Mouse (Mus musculus) midbrain, embryonic 13.5 days (tissue): ENCODE measurements around the gene Plekhh1. TPM values are rescaled to one million over a fixed set of nuclear protein-coding genes. Genes with fewer than 3 reads are reported as not detected.
A peak's percentile ranks its signal among the peaks of the same experiment; 100 is the strongest.
"Not testable (repeated sequence)": the region's sequence is repeated elsewhere in the genome, so short reads cannot be mapped to it uniquely, and the experiment has no call there.

Experiments used
- ATAC-seq: fragments of 200-750 bp; cut with Nextera tagmentation; 2 replicates; pipeline ENCODE4 v1.8.0; 2017; ENCODE audit warnings: mild to moderate bottlenecking, moderate TSS enrichment, moderate library complexity
- H3K27ac ChIP-seq: fragments of 300-500 bp; sonication (generic); 2 replicates; pipeline ENCODE4 v1.5.1; 2015; ENCODE audit warnings: inconsistent platforms, mild to moderate bottlenecking, moderate library complexity
- H3K27me3 ChIP-seq: fragments of 300-500 bp; sonication (generic); 2 replicates; pipeline ENCODE4 v1.6.1; 2015; ENCODE audit warnings: mild to moderate bottlenecking, inconsistent platforms
- H3K36me3 ChIP-seq: fragments of 300-500 bp; sonication (generic); 2 replicates; pipeline ENCODE4 v1.6.1; 2015; ENCODE audit warnings: mild to moderate bottlenecking, inconsistent platforms
- H3K4me1 ChIP-seq: fragments of 300-500 bp; sonication (generic); replicated peaks from 2 replicates; pipeline ENCODE4 v1.6.1; 2015; ENCODE audit warnings: inconsistent platforms
- H3K4me2 ChIP-seq: fragments of 300-500 bp; sonication (generic); replicated peaks from 2 replicates; pipeline ENCODE4 v1.6.1; 2015; ENCODE audit warnings: moderate library complexity, mild to moderate bottlenecking, inconsistent platforms
- H3K4me3 ChIP-seq: fragments of 300-500 bp; sonication (generic); replicated peaks from 2 replicates; pipeline ENCODE4 v1.5.1; 2015; ENCODE audit warnings: mild to moderate bottlenecking, inconsistent platforms
- H3K9ac ChIP-seq: fragments of 300-500 bp; sonication (generic); replicated peaks from 2 replicates; pipeline ENCODE4 v1.6.1; 2015; ENCODE audit warnings: mild to moderate bottlenecking, inconsistent platforms
- H3K9me3 ChIP-seq: fragments of 300-500 bp; sonication (generic); 2 replicates; pipeline ENCODE4 v1.6.1; 2016; ENCODE audit warnings: mild to moderate bottlenecking, inconsistent platforms
- WGBS: fragments of 180-500 bp; shearing (Covaris S2); methylation state at CpG from one replicate; pipeline ENCODE4 v1.1.7; 2015; 5-methylcytosine and 5-hydroxymethylcytosine counted together
- polyA plus RNA-seq: library from polyadenylated mRNA; unstranded; fragments of >200 nt; fragmentation: Nextera tagmentation; extraction: Ambion mirVana; gene quantifications from 2 replicates; pipeline ENCODE4 v1.2.1, GENCODE M21; 2015

Gene Plekhh1
- polyA plus RNA-seq, 1 experiment from 2014 or later: 4.0 TPM

GRCm38 (mm10) chr12:79005456-79005855, 23.5 kb upstream of the Plekhh1 start:
- Histone ChIP-seq H3K27ac (no peak overlapping the region), H3K4me2 (peak overlapping the region; percentile 76), H3K36me3 (no peaks in the 10 kb centered on the region), H3K9me3 (no peaks in the 10 kb centered on the region), H3K27me3 (no peaks in the 10 kb centered on the region), H3K9ac (no peak overlapping the region), H3K4me3 (peak overlapping the region; percentile 66), H3K4me1 (peaks cover 26% of the 10 kb centered on the region)
- no peak for ATAC-seq
- WGBS: 92% methylated on average over 5 of the region's 5 CpGs

- Histone ChIP-seq H3K4me3 (peak overlapping the region; percentile 66), H3K27ac (peak overlapping the region; percentile 86; the same call in 1 of the 2 replicates), H3K9ac (peak overlapping the region; percentile 89), H3K9me3 (no peaks in the 10 kb centered on the region), H3K4me1 (peaks cover 30% of the 10 kb centered on the region), H3K36me3 (no peaks in the 10 kb centered on the region), H3K27me3 (no peaks in the 10 kb centered on the region), H3K4me2 (peak overlapping the region; percentile 76)
- no peak for ATAC-seq
- 32% methylated on average over 9 of the region's 9 CpGs for WGBS
Observed at GRCm38 (mm10) chr12:79006076-79006475, 22.9 kb upstream of the Plekhh1 start.

DNA sequence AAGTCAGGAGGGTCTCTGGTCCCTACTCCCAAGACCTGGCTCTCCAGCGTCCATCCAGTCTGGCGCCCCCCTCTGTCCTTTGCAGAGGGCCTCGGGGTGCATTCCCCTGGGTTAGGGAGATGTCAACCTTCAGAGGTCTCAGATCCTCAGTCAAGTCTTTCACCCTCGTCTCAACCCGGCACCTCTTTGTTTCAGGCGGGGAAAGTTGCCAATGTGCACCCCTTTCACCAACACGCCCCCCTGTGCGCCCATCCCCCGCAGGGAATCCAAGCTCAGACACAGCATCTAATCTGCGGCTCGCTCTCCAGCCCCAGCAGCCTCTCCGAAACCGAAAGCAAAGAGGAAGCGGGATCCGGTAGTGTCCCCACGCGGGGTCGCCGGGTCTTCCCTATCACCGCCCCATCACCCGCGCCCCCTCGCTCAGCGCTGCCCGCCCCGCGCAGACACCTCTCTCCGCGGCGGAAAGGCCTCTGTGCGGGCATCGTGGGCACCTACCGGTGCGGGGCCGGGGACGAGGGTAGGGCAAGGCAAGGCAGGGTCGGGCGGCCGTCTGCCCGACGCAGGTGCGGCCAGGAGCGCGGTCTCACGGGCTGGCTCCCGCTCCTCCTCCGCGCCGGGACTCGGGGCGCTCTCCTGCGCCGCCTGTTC, 22.4 kb upstream of the Plekhh1 start:
- Histone ChIP-seq H3K36me3 (no peaks in the 10 kb centered on the region), H3K4me2 (peak overlapping the region; percentile 76), H3K9me3 (no peaks in the 10 kb centered on the region), H3K27me3 (no peaks in the 10 kb centered on the region), H3K4me1 (peaks cover 33% of the 10 kb centered on the region), H3K4me3 (peak overlapping the region; percentile 66), H3K9ac (peak overlapping the region; percentile 89), H3K27ac (peak overlapping the region; percentile 86)
- ATAC-seq: peak; percentile 84
- under 1% methylated on average over 51 of the region's 53 CpGs for WGBS

DNA sequence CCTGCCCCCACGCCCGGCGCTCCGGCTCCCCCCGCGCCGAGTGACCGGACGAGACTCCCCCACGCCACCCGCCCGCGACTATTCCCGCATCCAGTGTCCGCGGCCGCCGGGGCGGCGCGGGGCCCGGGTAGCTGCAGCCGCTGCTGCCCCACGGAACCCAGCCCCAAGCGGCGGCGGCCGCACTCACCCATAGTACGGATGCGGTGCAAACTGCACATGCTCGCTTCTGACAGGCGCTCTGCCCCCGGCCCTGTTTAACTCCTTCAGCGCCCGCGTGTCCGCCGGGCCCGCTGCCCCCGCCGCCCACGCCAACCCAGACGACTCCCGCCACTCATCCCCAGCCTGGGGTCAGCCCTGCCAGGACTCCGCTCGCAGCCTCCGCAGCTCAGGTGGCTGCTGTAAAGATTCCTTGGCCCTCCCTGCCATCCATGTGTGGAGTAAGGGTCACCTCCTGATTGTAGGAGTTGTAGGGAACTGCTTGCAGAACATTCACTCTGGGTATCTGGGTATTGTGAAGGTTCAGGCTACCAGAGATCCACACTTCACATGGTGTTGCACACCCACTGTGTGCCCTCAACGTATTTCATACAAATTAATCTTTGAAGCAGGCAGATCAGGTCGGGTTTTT, 21.7 kb upstream of the Plekhh1 start, which contains the start of gene Tmem229b:
Gene Tmem229b, minus strand, starts transcription at position 502 of the 628 bp plus-strand sequence.
- peak; percentile 95 for ATAC-seq
- peak within 1 kb of the TSS; percentile 86 for H3K27ac ChIP-seq
- no peaks in the 10 kb centered on the region for H3K36me3 ChIP-seq
- H3K27me3 ChIP-seq: no peaks in the 10 kb centered on the region
- peaks cover 33% of the 10 kb centered on the region for H3K4me1 ChIP-seq
- 2% methylated on average over 48 of the region's 49 CpGs for WGBS
- H3K9me3 ChIP-seq: no peaks in the 10 kb centered on the region
- H3K4me3 ChIP-seq: peak within 1 kb of the TSS; percentile 66
- peak within 1 kb of the TSS; percentile 89 for H3K9ac ChIP-seq
- peak within 1 kb of the TSS; percentile 76 for H3K4me2 ChIP-seq

- Histone ChIP-seq H3K4me1 (peaks cover 23% of the 10 kb centered on the region), H3K4me2 (no peak overlapping the region), H3K27ac (no peak overlapping the region), H3K4me3 (no peak overlapping the region), H3K9me3 (no peaks in the 10 kb centered on the region), H3K9ac (no peak overlapping the region), H3K27me3 (no peaks in the 10 kb centered on the region), H3K36me3 (no peaks in the 10 kb centered on the region)
- no peak for ATAC-seq
- WGBS: 36% methylated on average over 3 of the region's 3 CpGs
Observed at GRCm38 (mm10) chr12:79010569-79010968, 18.4 kb upstream of the Plekhh1 start.

DNA sequence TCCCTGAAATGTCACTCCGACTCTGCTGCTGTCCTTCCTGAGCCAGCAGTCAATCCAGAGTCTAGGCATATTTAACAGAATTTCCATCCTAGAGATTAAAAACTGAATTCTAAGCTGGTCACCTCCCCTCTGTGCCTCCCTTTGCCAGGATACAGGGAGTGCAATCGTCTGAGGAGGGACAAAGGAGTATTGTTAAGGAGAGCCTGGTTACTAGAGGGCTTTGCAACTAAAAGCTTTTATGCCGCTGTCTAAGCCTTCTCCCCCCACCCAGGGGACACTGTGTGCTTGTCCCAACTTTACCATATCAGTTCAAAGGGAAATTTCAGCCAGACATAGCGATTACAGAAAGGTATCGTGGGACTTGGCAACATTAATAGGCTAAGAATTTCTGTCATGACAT, 12.9 kb upstream of the Plekhh1 start:
- peak; percentile 89 for ATAC-seq
- Histone ChIP-seq H3K4me3 (no peak overlapping the region), H3K4me1 (peaks cover 19% of the 10 kb centered on the region), H3K36me3 (no peaks in the 10 kb centered on the region), H3K4me2 (0 out of 2 replicates have a peak overlapping the region, but pooled peaks have one; percentile 5), H3K27me3 (no peaks in the 10 kb centered on the region), H3K27ac (peak overlapping the region; percentile 56; the same call in 1 of the 2 replicates), H3K9ac (no peak overlapping the region), H3K9me3 (no peaks in the 10 kb centered on the region)
- WGBS: 11% methylated on average over 5 of the region's 5 CpGs

DNA sequence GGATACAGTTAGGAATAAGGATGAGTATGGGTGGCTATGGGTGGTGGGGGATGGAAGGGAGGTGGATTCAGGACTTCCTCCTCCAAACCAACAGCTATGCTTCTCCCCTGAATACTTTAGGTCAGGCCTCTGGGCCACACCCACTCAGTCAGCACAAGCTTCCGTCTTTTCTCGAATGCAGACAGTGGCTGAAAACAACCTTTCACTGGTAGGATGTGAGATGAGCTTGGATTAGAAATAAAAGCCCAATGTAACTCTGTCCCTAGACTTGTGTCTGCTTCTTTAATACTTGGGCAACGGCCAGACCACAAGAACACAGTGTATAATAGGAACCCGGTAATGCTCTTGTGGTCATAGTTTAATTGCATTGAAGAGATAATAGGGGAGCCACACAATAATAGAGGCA, 11.0 kb upstream of the Plekhh1 start:
- Histone ChIP-seq H3K9me3 (no peaks in the 10 kb centered on the region), H3K4me3 (no peak overlapping the region), H3K27ac (no peak overlapping the region), H3K27me3 (no peaks in the 10 kb centered on the region), H3K9ac (no peak overlapping the region), H3K4me2 (no peak overlapping the region), H3K4me1 (peaks cover 16% of the 10 kb centered on the region), H3K36me3 (no peaks in the 10 kb centered on the region)
- WGBS: 40% methylated on average over 4 of the region's 4 CpGs
- ATAC-seq: no peak

- Histone ChIP-seq H3K4me2 (no peak overlapping the region), H3K36me3 (no peaks in the 10 kb centered on the region), H3K27me3 (no peaks in the 10 kb centered on the region; the same call in 1 of the 2 replicates), H3K27ac (no peak overlapping the region), H3K9me3 (no peaks in the 10 kb centered on the region), H3K9ac (no peak overlapping the region), H3K4me1 (0 out of 2 replicates have a peak, but pooled peaks cover 5% of the 10 kb centered on the region), H3K4me3 (no peak overlapping the region)
- ATAC-seq: no peak
- 89% methylated on average over 1 of the region's 1 CpGs for WGBS
Observed at GRCm38 (mm10) chr12:79021902-79022301, 7.1 kb upstream of the Plekhh1 start.

DNA sequence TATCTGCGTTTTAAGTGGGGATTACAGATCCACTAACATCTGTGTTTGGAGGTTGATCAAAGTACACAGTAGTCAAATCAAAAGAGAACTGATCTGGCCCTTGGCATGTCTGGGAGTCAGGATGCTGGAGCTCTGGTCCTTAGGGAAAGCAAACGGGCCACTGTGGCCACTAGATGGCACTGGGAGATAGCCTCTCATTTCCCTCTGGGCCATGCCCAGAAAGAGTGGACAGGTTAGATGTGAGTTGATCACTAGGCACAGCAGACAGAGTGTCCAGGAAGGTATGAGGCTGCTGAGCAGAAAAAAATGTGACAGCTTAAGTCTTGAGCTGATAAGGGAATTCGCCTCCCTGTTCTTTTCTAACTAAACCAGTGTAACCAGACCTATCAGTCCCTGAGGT, 6.1 kb upstream of the Plekhh1 start:
- Histone ChIP-seq H3K27ac (no peak overlapping the region), H3K36me3 (no peaks in the 10 kb centered on the region), H3K27me3 (no peaks in the 10 kb centered on the region; the same call in 1 of the 2 replicates), H3K4me1 (no peaks in the 10 kb centered on the region), H3K9me3 (no peaks in the 10 kb centered on the region), H3K4me3 (no peak overlapping the region), H3K9ac (no peak overlapping the region), H3K4me2 (no peak overlapping the region)
- 10% methylated on average over 3 of the region's 3 CpGs for WGBS
- no peak for ATAC-seq

- H3K36me3 ChIP-seq, ATAC-seq, H3K27ac ChIP-seq, H3K9me3 ChIP-seq, H3K27me3 ChIP-seq, H3K9ac ChIP-seq, H3K4me2 ChIP-seq, H3K4me3 ChIP-seq: not testable (repeated sequence)
- 91% methylated on average over 7 of the region's 8 CpGs for WGBS
- H3K4me1 ChIP-seq: peaks cover 15% of the 10 kb centered on the region
Observed at GRCm38 (mm10) chr12:79027526-79027925, 1.4 kb upstream of the Plekhh1 start.

DNA sequence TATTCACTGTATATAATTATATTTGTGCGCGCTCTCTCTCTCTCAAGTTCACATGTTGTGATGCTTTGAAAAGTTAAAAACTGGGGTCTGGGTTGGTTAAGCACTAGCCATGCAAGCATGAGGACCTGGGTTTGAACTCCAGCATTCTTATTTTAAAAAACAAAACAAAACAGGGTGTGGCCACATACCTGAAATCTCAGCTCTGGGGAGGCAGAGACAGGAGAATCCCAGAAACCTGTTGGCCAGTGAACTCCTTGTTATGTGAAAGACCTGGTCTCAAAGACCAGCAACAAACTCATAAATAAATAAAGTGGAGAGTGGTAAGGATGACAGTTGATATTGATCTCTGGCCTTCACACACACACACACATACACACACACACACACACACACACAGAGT, 5.4 kb downstream of the Plekhh1 start:
- Histone ChIP-seq H3K27me3 (no peaks in the 10 kb centered on the region), H3K36me3 (no peaks in the 10 kb centered on the region), H3K4me1 (peaks cover 9% of the 10 kb centered on the region), H3K4me2 (no peak overlapping the region), H3K4me3 (no peak overlapping the region), H3K9me3 (no peaks in the 10 kb centered on the region), H3K27ac (no peak overlapping the region), H3K9ac (no peak overlapping the region)
- 100% methylated on average over 2 of the region's 2 CpGs for WGBS
- ATAC-seq: no peak

DNA sequence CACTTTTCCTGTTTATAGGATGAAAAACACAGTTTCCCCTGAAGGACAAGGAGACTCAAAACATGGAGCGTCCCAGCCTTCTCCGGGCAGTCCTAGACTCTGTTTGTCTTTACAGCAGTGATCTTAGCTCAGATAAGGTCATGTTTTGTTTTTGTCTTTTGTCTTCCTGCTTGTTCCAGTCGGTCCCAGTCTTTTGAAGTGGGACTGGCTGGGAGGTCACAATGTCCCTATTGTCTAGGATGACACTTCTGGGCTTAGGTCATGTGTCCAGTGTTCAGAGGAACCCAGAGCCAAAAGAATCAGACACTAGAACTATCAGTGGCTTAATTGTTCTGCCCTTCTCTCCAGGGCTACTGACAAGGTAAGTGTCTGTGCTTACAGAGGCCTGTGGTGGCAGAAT, 6.4 kb downstream of the Plekhh1 start:
- H3K9ac ChIP-seq: no peak overlapping the region
- no peak overlapping the region for H3K4me3 ChIP-seq
- no peak overlapping the region for H3K27ac ChIP-seq
- H3K9me3 ChIP-seq: no peaks in the 10 kb centered on the region
- no peak overlapping the region for H3K4me2 ChIP-seq
- H3K4me1 ChIP-seq: no peaks in the 10 kb centered on the region
- 0 out of 2 replicates have a peak, but pooled peaks cover under 1% of the 10 kb centered on the region for H3K36me3 ChIP-seq
- H3K27me3 ChIP-seq: no peaks in the 10 kb centered on the region
- 17% methylated on average over 3 of the region's 3 CpGs for WGBS
- ATAC-seq: no peak
